Mouse (Mus musculus) heart, adult 11 months (tissue): ENCODE measurements around the gene Oprm1.

Source experiments
- DNase-seq: peaks from one replicate; pipeline ENCODE4 v3.0.0; 2022

The Oprm1 gene

DNA sequence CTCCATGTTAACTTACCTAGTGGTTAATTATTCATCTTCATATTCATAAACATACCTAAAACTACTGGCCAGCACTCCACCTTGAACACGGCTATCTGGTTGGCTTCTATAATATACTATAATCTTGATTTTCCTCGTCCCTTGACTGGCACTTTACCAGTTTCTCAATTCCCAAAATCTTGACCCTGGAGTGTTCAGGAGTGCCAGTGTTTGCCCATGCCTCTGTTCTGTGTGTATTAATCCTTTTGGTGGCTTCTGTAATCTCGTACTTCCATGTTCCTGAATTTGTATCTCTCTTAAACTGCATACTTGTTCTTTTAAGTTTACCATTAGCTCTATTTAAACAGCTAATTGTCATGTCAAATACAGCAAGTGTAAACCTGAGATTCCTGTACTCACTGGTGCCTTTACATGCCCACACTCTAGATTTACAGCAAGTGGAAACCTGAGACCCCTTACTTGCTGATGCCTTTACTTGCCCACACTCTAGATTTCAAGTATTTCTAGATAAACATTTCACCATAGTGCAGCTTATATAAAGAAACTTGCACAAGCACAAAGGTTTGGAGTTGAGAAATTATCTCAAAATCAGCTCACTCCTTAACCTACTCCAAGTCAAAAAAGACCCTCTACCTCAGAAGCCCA is 138.5 kb downstream of the Oprm1 start:
- no peak for DNase-seq

DNA sequence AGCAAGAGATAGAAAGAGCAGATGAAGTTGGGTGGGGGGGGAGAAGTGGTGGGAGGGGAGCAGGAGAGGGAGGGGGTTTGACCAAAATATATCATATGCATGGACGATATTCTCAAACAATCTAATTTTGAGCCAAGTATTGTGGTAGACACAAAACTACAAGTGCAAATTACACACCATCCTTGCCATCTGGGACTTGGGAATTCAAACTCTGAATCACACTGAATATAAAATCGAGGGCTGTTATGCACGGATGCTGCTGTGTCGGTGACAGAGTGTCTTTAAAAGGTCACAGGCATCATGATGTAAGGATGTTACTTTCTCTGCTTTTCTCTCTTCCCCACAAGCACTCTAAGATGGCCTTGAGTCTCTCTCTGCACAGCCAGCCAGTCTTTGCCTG is 141.8 kb downstream of the Oprm1 start:
- DNase-seq, result no peak

DNA sequence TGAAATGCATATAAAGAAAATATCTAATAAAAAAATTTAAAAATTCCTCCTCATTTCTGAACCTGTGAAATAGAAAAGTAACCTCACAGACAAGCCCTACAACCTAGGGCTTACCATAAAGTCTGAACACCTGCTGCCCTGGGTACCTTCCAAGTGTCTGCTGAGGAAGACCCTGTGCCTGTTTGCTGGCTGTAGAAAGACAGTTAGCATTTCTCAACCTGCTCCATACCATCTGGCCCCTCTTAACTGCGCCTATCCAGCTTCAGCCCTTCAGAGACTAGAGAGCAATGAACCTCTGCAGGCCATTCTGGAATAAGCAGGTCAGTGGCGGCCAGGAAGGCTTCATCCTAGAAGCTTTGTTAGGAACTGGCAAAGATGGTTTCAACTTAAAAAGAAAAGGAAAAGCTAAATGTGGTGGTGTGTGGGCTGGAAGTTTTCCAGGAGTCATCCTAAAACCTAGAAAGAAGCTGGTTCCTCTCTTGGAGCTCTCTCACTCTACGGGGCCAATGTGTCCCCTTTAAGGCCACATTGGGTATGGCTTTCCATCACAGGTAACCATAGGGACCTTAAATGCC is 143.6 kb downstream of the Oprm1 start:
- no peak for DNase-seq

DNA sequence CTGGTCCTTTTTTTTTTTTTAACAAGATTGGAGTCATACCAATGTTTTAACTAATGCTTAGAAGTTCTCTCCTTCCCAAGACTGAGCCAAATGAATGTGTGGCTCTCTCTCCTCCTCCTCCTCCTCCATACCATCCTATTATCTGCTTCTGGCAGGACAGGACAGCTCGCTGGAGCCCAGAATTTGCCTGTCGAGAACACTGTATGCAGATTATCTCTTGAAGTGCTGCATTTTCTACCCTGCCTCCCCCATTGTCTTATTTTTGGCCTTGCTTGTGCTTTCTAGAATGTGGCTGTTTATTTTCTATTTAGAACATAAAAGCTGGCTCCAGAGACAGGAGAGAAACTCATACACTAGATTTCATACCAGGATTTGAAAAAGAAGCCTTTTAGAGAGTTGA is 151.5 kb downstream of the Oprm1 start:
- DNase-seq, result no peak

DNA sequence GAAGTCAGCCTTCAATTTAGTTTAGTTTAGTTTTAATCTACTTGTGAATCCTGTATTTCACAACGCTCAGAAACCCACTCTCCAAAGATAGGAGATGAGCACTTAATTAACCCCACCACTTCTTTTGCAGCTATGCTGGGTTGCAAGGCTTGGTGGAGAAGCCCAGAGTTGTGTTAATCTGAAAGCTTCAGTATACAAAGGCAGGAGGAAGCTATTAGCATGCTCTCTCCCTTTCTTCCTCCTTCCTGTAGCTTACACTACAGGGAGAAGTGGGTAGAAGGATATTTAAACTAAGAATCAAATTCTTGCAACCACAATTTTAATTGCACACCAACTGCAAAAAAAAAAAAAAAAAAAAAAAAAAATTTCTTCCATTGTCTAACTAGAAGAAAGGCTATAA is 157.7 kb downstream of the Oprm1 start:
- DNase-seq, result no peak

DNA sequence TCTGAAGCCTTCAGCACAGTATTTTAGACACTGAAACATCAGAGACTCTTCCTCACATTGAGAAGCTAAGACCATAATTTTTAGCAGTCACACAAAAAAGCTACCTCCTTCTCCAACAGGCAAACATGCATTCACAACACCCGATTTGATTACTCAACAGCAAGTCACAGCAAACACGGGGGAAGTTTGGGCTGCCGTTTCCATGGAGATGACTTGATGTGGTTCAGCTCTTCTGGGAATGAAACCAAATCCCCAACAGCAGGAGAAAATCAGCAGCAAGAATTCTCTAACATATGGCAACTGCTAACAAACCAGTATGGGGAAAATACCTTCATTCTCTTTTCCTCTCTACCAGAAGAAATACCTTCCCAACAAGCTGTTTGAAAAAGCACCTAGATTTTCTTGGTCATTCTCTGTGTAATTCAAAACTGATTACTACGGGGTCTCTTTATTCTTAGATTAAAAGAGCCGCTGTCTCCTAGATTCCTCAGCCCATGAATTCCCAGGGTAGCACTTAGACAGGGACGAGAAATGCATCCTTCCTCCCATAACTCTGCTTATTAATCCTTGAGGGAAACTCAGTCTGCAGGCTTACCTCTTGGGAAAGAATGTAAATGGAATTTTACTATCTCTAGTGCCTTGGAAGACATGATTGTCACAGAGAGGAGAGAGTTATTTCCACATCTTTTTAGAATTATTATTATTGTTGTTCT is 158.4 kb downstream of the Oprm1 start:
- DNase-seq, result no peak

DNA sequence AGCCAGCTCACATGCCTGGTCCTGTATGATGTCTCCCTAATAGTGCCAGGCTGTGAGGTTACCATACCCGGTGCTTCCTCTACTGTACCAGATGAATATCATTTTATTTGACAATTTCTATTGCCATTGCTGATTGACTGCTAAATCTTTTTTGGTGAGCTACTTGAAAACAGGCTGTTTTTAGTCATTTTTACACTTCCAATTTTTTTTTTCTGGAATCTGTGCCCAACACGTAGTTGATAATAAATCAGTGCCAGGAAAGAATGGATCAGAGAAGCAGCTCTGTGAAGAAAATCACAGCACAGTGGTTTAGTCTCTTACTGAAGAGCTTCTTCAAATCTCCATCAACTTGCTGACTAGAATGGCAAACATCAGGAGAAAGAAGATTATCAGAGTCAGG is 168.4 kb downstream of the Oprm1 start:
- DNase-seq, result no peak

DNA sequence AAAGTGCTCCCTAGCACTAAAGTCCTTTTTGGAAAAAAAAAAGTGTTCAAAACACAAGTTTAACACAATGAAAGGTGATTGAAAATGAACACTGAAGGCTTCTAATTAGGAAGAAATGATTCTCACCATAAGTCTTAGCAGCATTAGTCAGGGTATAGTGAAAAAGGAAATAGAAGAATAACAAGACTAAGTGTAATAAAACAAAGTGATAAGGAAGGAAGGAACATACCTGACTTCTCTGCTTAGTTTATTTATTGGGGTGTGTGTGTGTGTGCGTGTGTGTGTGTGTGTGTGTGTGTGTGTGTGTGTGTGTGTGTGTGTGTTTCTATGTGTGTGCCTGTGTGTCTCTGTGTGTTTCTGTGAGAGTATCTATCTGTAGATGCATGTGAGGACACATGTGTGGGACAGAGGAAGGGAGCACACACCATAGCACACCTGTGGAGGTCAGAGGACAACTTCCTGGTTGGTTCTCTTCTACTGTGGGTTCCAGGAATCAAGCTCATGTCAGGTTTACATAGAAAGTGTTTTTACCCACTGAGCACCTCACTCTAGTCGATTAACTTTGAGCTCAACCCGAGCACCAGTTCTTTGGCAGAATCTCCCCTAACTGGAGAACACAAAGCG is 169.4 kb downstream of the Oprm1 start:
- DNase-seq, result no peak

DNA sequence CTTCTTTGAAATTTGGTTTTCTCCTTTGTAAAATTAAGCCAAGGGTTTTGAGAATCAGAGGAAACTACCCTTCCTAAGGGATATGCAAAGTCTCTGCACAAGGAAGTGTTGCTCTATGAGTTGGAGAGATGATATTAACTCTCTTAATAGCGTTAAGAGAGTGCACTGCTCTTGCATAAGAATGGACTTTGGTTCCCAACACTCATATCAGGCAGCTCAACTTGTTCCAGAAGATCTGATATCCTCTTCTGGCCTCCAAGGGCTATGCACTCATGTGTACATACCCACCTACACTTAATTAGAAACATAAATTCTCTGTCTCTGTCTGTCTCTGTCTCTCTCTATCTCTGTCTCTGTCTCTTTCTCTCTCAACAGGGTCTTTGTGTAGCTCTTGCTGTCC is 170.6 kb downstream of the Oprm1 start:
- DNase-seq, result no peak

DNA sequence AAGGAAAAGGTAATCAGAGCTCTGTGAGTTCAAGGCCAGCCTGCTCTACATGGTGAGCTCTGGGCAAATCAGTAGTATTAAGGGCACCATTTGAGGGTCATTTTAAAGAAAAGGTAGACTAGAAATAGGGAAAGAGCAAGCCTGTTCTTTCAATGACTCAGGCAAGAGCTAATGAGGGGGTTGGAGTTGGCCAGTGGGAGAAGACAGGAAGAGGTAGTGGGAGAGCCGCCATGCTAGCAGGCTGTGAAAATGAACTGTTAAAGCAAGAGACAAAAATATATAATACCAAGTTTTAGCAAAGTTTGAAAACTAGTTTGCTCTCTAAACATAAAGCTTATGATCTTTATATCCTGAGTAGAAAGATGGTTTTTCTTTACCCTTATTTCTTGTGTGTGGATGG is 172.1 kb downstream of the Oprm1 start:
- DNase-seq, result no peak

DNA sequence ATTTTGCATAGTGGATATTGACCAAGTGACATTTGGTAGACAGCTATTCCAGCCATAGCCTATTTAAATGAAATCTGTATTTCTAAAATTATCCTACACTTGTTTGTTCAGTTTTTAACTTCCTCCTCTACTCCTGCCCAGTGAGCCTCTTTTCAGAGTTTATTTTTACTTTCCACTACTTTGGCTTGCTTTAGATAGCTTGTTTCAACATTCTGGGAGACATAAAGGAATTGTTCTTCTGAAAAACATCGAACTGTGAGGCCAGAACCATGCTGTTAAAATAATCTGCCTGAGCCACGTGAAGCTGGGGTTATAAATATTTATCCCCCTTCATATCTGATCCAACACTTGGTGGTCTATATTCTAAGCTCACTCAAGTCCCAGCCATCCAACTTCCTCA is 172.6 kb downstream of the Oprm1 start:
- no peak for DNase-seq

DNA sequence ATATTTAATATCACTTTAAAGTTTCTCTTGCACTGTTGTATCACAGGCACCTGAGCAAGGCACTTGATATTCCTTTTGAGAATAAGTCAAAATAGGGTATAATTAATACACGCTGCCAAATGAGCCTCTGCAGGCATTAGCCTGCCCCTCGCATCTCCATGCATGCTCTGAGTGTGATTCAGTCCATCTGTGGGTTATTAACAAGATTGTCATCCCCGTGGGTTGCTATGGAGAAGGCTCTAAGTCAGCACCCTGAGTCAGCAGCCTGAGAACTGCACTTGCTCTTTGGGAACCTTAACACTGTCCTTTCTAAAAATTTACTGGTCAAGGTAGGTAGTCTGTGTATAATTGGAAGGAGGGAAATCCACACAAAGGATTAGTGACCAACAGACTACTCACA is 176.5 kb downstream of the Oprm1 start:
- no peak for DNase-seq

DNA sequence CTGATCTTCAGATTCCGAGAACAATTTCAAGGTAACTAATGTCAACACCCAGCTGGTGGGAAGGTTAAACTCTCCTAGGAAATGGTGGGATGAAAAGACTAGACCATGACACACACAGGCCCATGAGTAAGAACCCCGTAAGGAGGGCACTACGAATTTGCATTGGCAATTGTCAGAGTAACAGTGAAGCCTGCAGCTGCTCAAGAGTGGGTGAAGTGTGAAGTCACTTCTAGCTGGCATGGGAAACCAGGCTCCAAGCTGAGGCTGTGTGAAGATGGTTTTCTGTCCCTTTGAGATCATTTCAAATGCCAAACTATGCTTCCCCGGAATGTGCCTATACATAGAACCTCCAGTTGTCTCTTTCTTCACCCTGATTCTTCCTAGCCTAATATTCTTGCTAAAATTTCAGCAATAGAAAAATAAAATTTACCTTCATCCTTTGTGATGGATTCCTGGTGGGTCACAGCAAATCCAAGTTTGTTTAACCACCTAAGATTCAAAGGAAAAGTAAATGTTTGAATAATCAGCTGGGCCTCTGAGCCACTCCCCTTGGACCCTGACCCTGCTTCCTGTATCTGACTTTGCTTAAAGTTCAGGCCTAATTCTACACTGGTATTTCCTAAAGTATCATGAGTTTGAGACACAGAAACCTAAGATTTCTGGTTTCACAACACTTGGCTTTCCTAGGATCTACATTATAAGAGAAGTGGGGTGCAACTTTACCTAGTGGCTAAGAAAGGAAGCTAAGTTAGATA is 178.5 kb downstream of the Oprm1 start:
- no peak for DNase-seq

DNA sequence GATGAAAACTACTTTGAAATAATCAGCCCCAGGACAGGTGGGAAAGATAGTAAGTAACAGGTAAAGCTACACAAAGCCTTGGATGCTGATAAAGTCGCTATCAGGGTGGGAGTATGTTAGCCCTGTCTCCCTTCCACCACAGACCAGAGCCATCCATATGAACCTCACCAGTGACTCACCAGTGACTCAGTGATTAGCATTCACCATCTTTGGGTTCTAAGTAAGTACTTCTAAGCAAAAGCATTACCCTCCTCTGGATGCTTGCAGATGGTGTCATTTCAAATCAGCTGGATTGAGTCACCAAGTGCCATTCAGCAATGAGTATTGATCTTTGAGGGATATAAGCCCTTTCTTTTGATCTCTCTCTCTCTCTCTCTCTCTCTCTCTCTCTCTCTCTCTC is 194.8 kb downstream of the Oprm1 start:
- DNase-seq, result no peak

DNA sequence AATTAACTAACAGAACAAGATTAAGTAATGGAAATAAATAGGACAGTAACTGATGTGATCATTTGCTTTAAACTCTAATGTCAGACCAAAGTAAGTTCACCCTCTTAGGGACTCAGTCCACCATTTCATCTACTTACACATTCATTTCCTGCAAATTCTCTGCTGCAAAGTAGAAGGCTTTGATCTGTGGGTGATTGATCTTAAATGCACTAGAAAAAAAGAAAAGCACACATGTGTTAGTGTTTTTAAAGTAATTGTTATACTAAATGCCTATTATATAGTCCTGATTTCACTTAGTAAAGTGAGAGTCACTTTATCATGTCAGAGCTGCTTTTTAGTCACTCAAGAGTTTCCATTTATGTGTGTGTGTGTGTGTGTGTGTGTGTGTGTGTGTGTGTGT is 196.2 kb downstream of the Oprm1 start:
- DNase-seq, result no peak

DNA sequence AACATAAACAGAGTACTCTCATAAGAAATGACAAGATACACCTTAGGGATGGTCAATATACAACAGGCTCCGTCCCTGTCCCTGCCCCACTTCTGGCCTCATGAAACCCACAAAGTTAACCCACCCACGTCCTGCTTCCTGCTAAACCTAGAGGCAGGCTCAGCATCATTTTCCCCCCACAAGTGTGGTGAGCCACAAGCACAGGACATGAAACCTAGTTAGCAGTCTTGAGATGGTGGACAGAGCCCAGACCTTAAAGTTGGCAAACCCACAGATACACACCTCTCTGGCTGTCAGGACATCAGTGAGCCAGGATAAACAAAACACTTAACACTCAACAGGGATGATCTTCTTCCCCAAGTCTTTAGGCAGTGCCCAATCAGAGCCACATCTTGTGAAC is 198.1 kb downstream of the Oprm1 start:
- DNase-seq, result no peak

DNA sequence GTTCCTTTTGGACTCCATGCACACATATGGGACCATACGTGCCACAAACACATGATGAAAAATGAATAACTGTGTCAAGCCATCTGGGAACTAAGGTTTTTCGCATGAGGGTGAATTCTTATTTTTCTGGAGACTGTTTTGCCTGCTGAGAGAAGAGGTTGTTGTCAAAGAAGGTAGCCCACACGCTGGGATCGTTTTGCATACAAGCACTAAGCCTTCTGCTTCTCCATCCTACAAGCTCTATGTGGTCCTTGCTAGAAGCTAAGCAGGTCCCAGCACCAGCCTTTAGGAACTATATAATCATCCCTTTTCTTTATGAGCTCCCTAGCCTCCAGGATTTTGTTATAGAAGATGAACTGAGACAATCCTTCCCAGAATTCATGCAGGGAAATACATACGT is 200.5 kb downstream of the Oprm1 start:
- DNase-seq, result no peak

DNA sequence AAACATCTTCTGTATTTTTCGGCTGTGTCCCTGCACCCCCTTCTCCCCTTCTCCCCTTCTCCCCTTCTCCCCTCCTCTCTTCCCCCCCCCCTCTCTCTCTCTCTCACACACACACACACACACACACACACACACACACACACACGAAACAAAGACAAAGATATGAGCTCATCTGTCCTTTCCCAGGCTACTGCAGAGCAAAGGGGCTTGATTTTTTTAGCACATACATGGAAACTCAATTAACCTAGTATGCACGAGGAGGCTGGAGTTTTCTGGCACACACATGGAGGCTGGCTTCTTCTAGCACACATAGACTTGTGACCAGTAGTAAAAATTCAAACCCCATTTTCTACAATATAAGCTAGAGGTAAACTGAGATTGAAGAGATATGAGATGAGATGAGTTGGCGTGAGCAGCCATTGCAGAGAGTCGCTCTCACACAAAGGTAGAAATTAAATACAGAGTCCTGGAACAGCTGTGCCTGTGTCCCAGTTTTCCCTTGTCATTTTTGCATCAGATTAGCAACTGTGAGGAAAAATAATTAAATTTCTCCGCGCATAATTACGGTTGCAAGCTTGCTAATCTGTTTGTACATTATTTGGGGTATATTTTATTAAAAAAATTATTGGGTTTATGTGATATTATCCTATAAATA is 209.4 kb downstream of the Oprm1 start:
- no peak for DNase-seq

DNA sequence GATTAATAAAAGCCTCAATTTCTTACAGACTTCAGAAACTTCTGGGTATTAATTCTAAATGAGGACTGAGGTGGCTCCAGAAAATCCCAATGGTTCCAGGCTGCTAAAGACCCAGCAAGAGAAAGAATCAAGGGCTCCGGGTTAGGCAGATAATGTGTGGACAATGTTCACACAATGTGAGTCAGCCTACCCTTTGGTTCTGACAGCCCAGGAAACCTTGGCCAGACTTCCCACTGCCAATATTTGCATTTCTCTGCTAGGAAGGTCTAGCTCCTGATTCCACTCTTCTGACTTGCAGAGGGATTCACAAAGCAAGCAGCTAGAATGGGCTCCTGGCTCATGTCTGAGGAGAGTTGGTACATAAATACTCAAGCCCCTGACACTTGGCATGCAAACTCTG is 210.0 kb downstream of the Oprm1 start:
- no peak for DNase-seq

DNA sequence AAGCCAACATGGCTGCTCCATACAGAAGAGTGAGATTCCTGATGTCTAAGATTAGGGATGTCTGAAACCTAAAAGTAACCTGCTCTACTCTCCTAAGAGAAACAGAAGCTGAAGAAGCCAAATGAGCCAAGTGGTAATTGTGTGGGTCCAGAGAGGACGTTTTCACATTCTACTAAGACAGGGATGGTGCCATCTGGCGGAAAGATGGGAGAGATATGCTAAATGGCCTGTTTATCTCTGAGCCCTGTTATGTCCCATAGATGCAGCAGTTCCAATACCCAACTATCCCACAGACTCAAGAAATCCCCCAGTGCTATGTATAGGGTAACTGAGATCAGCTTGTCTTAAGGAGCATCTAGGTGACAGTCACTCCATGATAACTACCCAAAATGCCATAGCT is 219.5 kb downstream of the Oprm1 start:
- no peak for DNase-seq

DNA sequence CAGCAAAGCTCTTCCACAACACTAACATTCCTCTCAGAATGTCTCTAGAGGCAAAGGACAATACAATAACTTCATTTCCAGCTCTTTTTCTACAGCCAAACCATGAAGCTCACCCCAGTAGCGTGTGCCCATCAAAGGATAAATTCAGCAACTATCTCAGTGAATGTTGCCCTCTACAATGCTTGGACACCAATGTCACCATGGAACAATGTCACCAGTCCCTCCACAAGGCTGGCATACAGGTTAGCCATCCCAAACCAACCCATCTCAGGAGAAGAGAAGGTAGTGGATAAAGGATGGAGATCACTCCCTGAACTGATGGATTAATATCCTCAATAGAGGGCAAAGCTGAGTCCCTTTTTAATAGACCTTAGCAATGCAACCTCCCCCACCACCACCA is 220.4 kb downstream of the Oprm1 start:
- DNase-seq, result no peak

DNA sequence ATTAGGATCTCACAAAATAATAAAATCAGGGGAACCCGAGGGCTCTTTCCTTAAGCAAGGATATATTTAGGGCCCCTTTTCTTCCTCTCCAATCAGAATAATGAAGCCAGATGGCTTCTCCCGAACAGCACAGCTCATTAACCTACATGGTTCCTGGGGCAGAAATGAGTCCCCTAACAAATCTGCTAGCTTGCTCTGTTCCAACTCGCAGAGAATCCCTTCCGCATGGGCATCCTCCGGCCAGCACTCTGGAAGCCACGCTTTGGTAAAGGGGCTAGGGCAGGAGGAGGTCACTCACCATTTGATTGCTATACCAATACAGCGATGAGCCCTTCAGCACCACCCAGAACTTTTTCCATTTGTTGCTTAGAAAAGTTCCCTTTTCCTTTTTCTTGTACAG is 220.9 kb downstream of the Oprm1 start:
- no peak for DNase-seq

DNA sequence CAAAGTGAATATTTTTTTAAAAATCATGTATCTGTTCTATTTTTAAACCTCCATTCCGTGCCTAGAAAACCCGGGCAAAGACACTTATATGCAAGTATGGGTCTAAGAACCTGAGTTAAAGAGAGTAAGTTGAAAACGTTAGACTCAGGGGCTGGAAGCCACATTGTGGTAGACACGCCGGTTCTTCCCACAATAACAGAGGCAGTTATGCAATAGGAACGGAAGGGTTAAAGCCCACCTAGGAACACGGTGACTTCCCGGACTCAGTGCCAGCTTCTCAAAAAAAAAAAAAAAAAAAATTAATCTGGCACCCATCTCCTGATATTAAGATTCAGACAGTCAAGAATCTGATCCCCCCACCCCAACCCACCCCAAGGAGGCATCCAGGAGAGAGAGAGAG is 221.5 kb downstream of the Oprm1 start:
- no peak for DNase-seq
